Mouse (Mus musculus) liver, embryonic 13.5 days (tissue): ENCODE data around the gene Icam2. TPM values are rescaled to one million over a fixed set of nuclear protein-coding genes. Genes with fewer than 3 reads are reported as not detected.
A peak's percentile ranks its signal among the peaks of the same experiment; 100 is the strongest.

Experiments used
- ATAC-seq: fragments of 200-750 bp; cut with Nextera tagmentation; 2 replicates; pipeline ENCODE4 v1.8.0; 2017; ENCODE audit warnings: low read depth, mild to moderate bottlenecking, moderate number of reproducible peaks, moderate library complexity
- DNase-seq: peaks from one replicate; pipeline ENCODE4 v3.0.0; 2022
- H3K27ac ChIP-seq: fragments of 300-500 bp; sonication (generic); 2 replicates; pipeline ENCODE4 v1.5.1; 2015; ENCODE audit warnings: moderate library complexity, mild to moderate bottlenecking, inconsistent platforms
- H3K27me3 ChIP-seq: fragments of 300-500 bp; sonication (generic); 2 replicates; pipeline ENCODE4 v1.6.1; 2015; ENCODE audit warnings: mild to moderate bottlenecking, inconsistent platforms
- H3K36me3 ChIP-seq: fragments of 300-500 bp; sonication (generic); 2 replicates; pipeline ENCODE4 v1.6.1; 2015; ENCODE audit warnings: mild to moderate bottlenecking, inconsistent platforms
- H3K4me1 ChIP-seq: fragments of 300-500 bp; sonication (generic); replicated peaks from 2 replicates; pipeline ENCODE4 v1.6.1; 2015; ENCODE audit warnings: inconsistent platforms
- H3K4me2 ChIP-seq: fragments of 300-500 bp; sonication (generic); 2 replicates; pipeline ENCODE4 v1.6.1; 2015; ENCODE audit warnings: inconsistent platforms, mild to moderate bottlenecking, moderate library complexity
- H3K4me3 ChIP-seq: fragments of 300-500 bp; sonication (generic); replicated peaks from 2 replicates; pipeline ENCODE4 v1.5.1; 2015; ENCODE audit warnings: mild to moderate bottlenecking, inconsistent platforms
- H3K9ac ChIP-seq: fragments of 300-500 bp; sonication (generic); 2 replicates; pipeline ENCODE4 v1.6.1; 2015; ENCODE audit warnings: mild to moderate bottlenecking, inconsistent platforms
- H3K9me3 ChIP-seq: fragments of 300-500 bp; sonication (generic); replicated peaks from 2 replicates; pipeline ENCODE4 v1.6.1; 2016; ENCODE audit warnings: inconsistent platforms
- WGBS: fragments of 180-500 bp; shearing (Covaris S2); methylation state at CpG from one replicate; pipeline ENCODE4 v1.1.7; 2015; ENCODE audit not compliant: insufficient replicate concordance; 5-methylcytosine and 5-hydroxymethylcytosine counted together
- polyA plus RNA-seq: library from polyadenylated mRNA; unstranded; fragments of >200 nt; fragmentation: Nextera tagmentation; extraction: Ambion mirVana; gene quantifications from 2 replicates; pipeline ENCODE4 v1.2.1, GENCODE M21; 2015

Icam2 gene
- polyA plus RNA-seq, 1 experiment from 2014 or later, result 18.6 TPM

DNA sequence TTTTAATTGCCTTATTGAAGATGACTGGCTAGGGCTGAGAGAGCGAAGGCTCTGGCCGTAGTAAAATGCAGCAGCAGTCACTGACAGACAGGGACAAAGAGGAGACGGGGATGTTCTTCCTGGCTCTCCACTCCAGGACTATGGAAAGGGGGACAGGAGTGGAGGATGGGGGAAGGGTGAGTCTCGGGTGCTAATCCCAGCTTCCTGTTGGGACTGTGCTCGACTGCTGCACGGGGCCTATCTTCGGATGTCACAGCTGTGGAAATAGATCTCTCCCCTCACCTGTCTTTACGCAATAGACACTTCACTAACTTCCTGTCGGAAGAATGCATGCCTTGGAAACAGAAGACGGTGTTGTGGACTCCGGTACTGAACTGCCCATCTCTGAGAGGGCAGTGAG is 13.9 kb downstream of the Icam2 start:
- no peaks in the 10 kb centered on the region for H3K9me3 ChIP-seq
- H3K4me3 ChIP-seq, result no peak overlapping the region
- WGBS, result 47% methylated on average over 11 of the region's 11 CpGs
- no peak overlapping the region; the same call in 1 of the 2 replicates for H3K27ac ChIP-seq
- no peaks in the 10 kb centered on the region for H3K27me3 ChIP-seq
- ATAC-seq (no peak), DNase-seq (no peak)
- peaks cover 6% of the 10 kb centered on the region; the same call in 1 of the 2 replicates for H3K36me3 ChIP-seq
- no peak overlapping the region for H3K9ac ChIP-seq
- 0 out of 2 replicates have a peak, but pooled peaks cover 5% of the 10 kb centered on the region for H3K4me1 ChIP-seq
- H3K4me2 ChIP-seq, result no peak overlapping the region

DNA sequence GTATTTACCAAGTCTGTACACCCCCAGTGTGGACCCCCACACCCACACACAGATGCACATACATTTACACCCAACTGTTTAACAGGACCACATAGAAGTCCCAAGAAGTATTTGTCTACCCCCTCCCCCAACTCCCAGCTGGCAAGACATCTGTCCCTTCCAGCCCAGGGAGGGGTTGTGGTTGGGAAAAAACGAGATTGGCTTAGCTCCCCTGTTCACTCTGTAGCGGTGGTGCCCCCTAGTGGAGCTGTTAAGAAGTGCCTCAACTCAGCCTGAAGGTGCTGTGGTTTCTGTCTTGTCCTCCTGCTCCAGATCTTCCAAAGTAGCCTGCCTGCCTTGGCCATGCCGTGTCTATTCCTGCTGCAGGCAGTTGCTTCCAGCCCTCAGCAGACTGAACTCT is 21.6 kb downstream of the Icam2 start:
- no peak for ATAC-seq
- no peak overlapping the region for H3K4me2 ChIP-seq
- no peaks in the 10 kb centered on the region for H3K36me3 ChIP-seq
- WGBS, result 8% methylated on average over 3 of the region's 3 CpGs
- H3K27me3 ChIP-seq, result no peaks in the 10 kb centered on the region
- H3K4me1 ChIP-seq, result peaks cover 12% of the 10 kb centered on the region
- no peak overlapping the region for H3K9ac ChIP-seq
- no peak overlapping the region for H3K4me3 ChIP-seq
- H3K9me3 ChIP-seq, result no peaks in the 10 kb centered on the region
- DNase-seq, result peak; percentile 48
- no peak overlapping the region for H3K27ac ChIP-seq

DNA sequence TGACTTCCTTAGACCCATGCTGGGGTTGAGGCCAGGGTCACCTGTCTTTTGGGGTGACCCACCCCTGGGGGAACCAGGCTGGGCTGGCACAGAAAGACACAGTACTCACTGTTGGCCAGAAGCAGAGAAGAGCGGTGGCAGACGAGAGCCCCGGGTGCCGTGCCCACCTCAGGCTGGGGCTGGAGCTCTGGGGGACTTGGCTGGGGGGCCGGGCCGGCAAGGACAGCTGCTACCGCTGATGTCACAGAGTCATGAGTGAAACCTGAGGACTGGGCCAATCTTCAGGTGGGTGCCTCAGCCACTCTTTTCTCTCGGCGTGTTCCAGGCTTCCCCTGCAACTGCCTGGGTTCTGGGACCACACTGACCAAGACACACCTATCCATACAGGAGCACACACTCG is 22.5 kb downstream of the Icam2 start, which contains the start of gene Prr29:
TSS of gene Prr29 (plus strand) at position 107 of the 400 bp plus-strand sequence.
- no peak within 1 kb of the TSS for H3K9ac ChIP-seq
- no peak within 1 kb of the TSS for H3K27ac ChIP-seq
- no peak within 1 kb of the TSS for H3K4me3 ChIP-seq
- no peaks in the 10 kb centered on the region for H3K27me3 ChIP-seq
- DNase-seq, result no peak
- no peak for ATAC-seq
- no peaks in the 10 kb centered on the region for H3K36me3 ChIP-seq
- peaks cover 12% of the 10 kb centered on the region for H3K4me1 ChIP-seq
- 44% methylated on average over 10 of the region's 10 CpGs for WGBS
- no peaks in the 10 kb centered on the region for H3K9me3 ChIP-seq
- H3K4me2 ChIP-seq, result no peak within 1 kb of the TSS

DNA sequence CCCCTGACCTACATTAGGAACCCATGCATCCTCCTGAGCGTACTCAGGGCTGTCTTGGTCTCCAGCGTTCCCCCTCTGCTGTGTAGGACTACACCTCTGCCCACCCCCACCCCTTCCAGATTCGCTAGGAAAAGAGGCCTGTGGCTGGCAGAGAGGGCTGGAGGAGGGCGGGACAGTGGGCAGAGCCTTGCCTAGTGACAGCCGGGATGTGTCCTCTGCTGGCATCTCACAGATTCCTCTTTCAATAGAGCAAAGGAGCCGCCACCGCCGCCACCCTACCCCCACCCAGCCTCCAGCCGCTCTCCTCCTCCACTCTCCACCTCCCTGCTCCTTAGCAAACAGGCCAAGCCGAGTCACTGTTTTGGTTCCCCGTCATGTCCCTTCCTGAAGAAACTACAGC is 23.2 kb downstream of the Icam2 start:
- 24% methylated on average over 11 of the region's 11 CpGs for WGBS
- DNase-seq, result no peak
- ATAC-seq, result no peak
- no peak overlapping the region for H3K4me2 ChIP-seq
- H3K27ac ChIP-seq, result no peak overlapping the region
- no peaks in the 10 kb centered on the region for H3K27me3 ChIP-seq
- no peak overlapping the region for H3K4me3 ChIP-seq
- H3K36me3 ChIP-seq, result no peaks in the 10 kb centered on the region
- H3K9me3 ChIP-seq, result no peaks in the 10 kb centered on the region
- H3K9ac ChIP-seq, result no peak overlapping the region
- H3K4me1 ChIP-seq, result peaks cover 12% of the 10 kb centered on the region

DNA sequence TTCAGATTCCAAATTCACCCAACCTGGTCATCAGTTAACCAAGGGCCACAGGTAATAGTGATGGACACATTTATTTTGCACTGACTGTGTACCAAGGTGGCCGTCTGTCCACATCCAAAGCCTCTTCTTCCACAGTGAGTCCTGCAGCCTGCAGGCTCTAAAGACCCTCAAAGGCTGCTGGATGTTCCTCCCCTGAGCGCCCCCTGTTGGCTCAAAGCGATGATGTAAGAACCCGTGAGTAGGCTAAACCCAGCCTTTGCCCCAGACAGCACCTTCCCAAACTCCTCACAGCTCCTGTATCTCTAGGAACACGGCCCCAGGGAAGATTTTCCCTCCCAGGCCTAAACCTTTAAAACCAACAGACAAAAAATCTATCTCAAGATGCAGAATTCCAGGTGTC is 28.5 kb downstream of the Icam2 start:
- no peak overlapping the region for H3K9ac ChIP-seq
- ATAC-seq, result no peak
- H3K36me3 ChIP-seq, result no peaks in the 10 kb centered on the region
- DNase-seq, result no peak
- no peak overlapping the region for H3K4me3 ChIP-seq
- 14% methylated on average over 5 of the region's 5 CpGs for WGBS
- no peak overlapping the region for H3K27ac ChIP-seq
- H3K4me2 ChIP-seq, result no peak overlapping the region
- H3K27me3 ChIP-seq, result no peaks in the 10 kb centered on the region
- H3K4me1 ChIP-seq, result no peaks in the 10 kb centered on the region; the same call in 1 of the 2 replicates
- H3K9me3 ChIP-seq, result no peaks in the 10 kb centered on the region

DNA sequence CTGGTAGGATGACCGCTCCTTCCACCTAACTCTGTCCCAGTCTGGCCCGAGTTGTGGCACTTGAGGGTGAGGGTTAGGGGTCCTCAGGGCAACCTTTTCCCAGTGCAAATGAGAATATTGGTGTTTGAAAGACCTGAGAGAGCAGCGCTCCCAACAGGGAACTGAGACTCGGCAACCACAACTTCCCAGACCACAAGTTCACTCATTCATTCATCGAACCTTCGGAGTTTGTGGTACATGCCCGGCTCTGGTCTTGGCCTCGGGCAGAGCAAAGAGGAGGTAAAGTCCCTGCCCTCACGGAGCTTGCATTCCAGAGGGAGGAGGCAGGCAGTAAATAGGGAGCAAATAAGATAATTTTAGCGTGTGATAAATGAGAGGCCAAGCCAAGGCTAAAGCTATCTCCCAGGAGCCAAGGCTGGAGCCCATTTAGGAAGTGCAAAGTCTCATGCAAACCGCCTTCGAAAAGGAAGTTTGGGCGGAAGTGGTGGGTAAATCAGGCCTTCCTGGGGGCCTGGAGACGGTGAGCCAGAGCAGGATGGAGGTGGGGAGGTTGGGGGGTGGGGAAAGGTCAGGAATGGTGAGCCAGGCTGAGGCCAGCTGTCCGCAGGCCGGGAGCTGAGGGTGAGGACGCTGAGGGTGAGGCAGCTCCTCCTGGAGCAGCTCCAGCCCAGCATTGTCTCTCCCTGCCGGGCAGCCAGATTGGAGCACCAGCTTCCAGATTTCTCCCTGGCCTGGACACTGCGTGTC is 32.3 kb downstream of the Icam2 start:
- H3K36me3 ChIP-seq, result no peaks in the 10 kb centered on the region
- no peaks in the 10 kb centered on the region for H3K27me3 ChIP-seq
- H3K4me1 ChIP-seq, result no peaks in the 10 kb centered on the region; the same call in 1 of the 2 replicates
- ATAC-seq (no peak; the same call in 1 of the 2 replicates), DNase-seq (no peak)
- H3K27ac ChIP-seq, result no peak overlapping the region
- 21% methylated on average over 19 of the region's 19 CpGs for WGBS
- no peak overlapping the region for H3K4me2 ChIP-seq
- no peak overlapping the region for H3K9ac ChIP-seq
- H3K9me3 ChIP-seq, result no peaks in the 10 kb centered on the region
- H3K4me3 ChIP-seq, result no peak overlapping the region

DNA sequence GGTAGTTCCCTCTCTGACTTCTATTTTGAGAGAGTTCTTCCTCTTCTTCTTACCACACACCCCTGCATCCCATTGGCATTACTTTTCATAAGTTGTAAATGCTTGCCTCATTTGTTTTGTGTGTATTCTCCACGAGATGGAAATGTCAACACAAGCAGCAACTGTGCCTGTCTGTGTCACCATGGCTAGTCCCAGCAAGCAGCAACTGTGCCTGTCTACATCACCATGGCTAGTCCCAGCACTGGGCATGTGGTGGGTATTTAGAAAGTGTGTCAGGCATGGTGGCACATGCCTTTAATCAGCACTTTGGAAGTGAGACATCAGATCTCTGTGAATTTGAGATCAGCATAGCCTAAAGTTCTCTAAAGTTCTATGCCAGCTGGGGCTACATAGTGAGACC is 33.7 kb downstream of the Icam2 start:
- Histone ChIP-seq H3K4me2 (no peak overlapping the region), H3K27me3 (no peaks in the 10 kb centered on the region), H3K9ac (no peak overlapping the region), H3K4me3 (no peak overlapping the region), H3K36me3 (no peaks in the 10 kb centered on the region), H3K4me1 (no peaks in the 10 kb centered on the region; the same call in 1 of the 2 replicates), H3K9me3 (no peaks in the 10 kb centered on the region), H3K27ac (no peak overlapping the region)
- ATAC-seq, result no peak
- DNase-seq, result no peak
- WGBS, result 31% methylated on average over 1 of the region's 1 CpGs

DNA sequence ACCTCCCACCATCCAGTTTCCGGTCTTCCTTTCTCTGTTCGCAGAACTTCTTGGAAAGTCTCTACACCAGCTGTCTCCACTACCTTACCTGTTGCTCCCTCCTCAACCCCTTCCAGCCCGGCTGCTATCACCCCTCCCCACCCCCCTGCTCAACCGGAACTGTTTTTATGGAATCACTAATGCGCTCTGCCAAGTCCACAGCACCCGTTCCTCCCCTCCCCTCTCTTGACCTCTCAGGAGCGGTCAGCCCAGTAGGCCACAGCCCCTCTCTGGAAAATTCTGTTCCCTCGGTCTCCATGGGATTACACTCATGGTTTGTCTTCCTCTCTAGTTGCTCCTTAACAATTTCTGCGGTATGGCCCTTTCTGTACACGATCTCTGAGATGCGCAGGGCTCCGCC is 34.7 kb downstream of the Icam2 start, which contains the start of gene Scn4a:
TSS of gene Scn4a (minus strand) at position 101 of the 400 bp plus-strand sequence.
- WGBS, result 78% methylated on average over 12 of the region's 12 CpGs
- no peak for ATAC-seq

DNA sequence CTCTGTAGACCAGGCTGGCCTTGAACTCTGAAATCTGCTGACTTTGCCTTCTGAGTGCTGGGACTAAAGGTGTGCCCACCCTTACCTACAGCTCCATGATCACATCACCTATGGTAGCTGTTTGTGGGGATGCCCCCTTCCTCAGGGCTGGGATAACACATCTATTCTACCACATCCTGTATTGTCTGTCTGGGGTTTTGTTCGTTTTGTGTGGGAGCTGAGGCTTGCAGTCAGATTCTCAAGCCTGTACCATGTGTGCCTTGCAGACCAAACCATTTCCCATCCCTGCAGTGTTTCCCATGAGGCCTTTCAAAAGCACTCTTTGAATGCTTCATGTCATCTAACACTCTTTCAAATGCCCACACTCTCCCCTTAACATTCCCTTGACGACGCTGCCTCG is 35.9 kb downstream of the Icam2 start:
- DNase-seq (no peak), ATAC-seq (no peak)
- no peak overlapping the region for H3K9ac ChIP-seq
- H3K9me3 ChIP-seq, result no peaks in the 10 kb centered on the region
- no peak overlapping the region for H3K4me3 ChIP-seq
- no peak overlapping the region for H3K27ac ChIP-seq
- no peaks in the 10 kb centered on the region; the same call in 1 of the 2 replicates for H3K4me1 ChIP-seq
- H3K36me3 ChIP-seq, result no peaks in the 10 kb centered on the region
- H3K27me3 ChIP-seq, result no peaks in the 10 kb centered on the region
- WGBS, result 66% methylated on average over 4 of the region's 4 CpGs
- no peak overlapping the region for H3K4me2 ChIP-seq

More for the DNA sequence above, 34.7 kb downstream of the Icam2 start, which contains the start of gene Scn4a:
- H3K9me3 ChIP-seq, result no peaks in the 10 kb centered on the region
- no peak within 1 kb of the TSS for H3K9ac ChIP-seq
- no peak within 1 kb of the TSS for H3K27ac ChIP-seq
- H3K36me3 ChIP-seq, result no peaks in the 10 kb centered on the region
- no peak within 1 kb of the TSS for H3K4me2 ChIP-seq
- no peaks in the 10 kb centered on the region for H3K27me3 ChIP-seq
- no peak for DNase-seq
- no peak within 1 kb of the TSS for H3K4me3 ChIP-seq
- no peaks in the 10 kb centered on the region; the same call in 1 of the 2 replicates for H3K4me1 ChIP-seq

DNA sequence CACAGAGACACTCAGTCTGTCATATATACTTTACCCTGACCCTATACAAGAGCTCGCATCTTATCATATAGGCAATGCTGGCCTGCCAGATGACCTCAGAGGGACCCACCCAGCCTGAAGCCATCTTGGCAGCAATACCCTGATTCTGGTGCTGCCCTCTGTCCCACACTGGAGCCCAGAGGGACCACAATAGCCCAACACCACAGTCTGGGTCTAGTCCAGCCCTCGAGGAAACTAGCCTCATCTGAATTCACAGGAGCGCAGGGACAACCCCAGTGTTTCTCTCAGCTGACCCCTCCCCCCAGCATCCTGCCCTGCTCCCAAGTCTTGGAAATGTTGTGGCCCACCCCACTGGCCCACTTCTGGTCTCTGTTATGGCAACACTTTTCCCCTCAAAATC is 36.6 kb downstream of the Icam2 start:
- no peaks in the 10 kb centered on the region for H3K36me3 ChIP-seq
- DNase-seq (no peak), ATAC-seq (no peak)
- 48% methylated on average over 3 of the region's 3 CpGs for WGBS
- H3K4me2 ChIP-seq, result no peak overlapping the region
- H3K27ac ChIP-seq, result no peak overlapping the region
- no peak overlapping the region for H3K4me3 ChIP-seq
- no peaks in the 10 kb centered on the region for H3K27me3 ChIP-seq
- no peaks in the 10 kb centered on the region; the same call in 1 of the 2 replicates for H3K4me1 ChIP-seq
- no peak overlapping the region for H3K9ac ChIP-seq
- no peaks in the 10 kb centered on the region for H3K9me3 ChIP-seq

DNA sequence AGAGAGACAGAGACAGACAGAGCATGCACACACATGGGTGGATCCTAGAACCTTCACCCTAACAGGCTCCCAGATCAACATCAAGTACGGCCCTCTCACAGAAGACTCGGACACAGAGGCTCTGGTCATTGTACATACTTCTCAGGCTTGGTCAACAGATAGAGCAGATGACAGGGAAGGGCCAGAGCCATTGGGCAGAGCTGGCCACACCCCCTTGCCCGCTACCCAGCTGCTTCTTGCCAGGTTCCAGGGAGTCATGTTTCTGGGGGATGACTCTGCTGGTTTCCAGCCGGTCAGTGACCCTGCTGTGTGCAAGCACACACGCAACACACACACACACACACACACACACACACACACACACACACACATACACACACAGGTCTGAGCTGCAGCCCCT is 37.0 kb downstream of the Icam2 start:
- Histone ChIP-seq H3K27me3 (no peaks in the 10 kb centered on the region), H3K4me3 (no peak overlapping the region), H3K4me1 (no peaks in the 10 kb centered on the region; the same call in 1 of the 2 replicates), H3K27ac (no peak overlapping the region), H3K9ac (no peak overlapping the region), H3K9me3 (no peaks in the 10 kb centered on the region), H3K4me2 (no peak overlapping the region), H3K36me3 (no peaks in the 10 kb centered on the region)
- ATAC-seq (no peak), DNase-seq (no peak)
- 54% methylated on average over 4 of the region's 5 CpGs for WGBS

DNA sequence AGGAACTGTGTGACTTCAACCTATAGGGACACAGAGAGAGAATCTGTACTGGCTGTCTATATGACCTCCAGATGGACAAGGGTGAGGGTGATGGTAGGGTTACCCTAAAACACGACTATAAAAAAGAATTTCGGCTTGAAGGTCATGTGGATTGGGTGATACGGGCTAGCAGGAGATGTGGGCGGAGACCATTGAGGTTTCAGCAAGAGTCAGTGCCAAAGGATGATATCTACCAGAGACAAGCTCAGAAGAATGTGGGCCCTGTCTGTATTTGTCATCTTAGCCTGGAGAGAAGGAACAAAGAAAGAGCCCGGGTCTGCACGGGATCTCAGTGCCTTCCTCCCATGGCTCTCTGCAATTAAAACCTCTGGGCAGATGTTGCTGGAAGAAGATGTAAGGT is 38.1 kb downstream of the Icam2 start:
- no peak for ATAC-seq
- Histone ChIP-seq H3K9me3 (no peaks in the 10 kb centered on the region), H3K4me3 (no peak overlapping the region), H3K4me1 (no peaks in the 10 kb centered on the region; the same call in 1 of the 2 replicates), H3K27me3 (no peaks in the 10 kb centered on the region), H3K36me3 (no peaks in the 10 kb centered on the region), H3K9ac (no peak overlapping the region), H3K27ac (no peak overlapping the region), H3K4me2 (no peak overlapping the region)
- DNase-seq, result no peak
- 63% methylated on average over 6 of the region's 6 CpGs for WGBS
